Mouse (Mus musculus) liver, adult 2 months (tissue): ENCODE measurements at regions not wholly inside any gene's neighbourhood (a gene's known extent, or its start where the extent isn't known, plus 50 kb on each side); places are given as distances from the start of the nearest gene placed in this dataset.

ENCODE experiments used
- CTCF ChIP-seq: fragments of 200-500 bp; IDR thresholded peaks from 2 replicates; pipeline ENCODE4 v1.5.1; 2011; ENCODE audit warnings: low read depth, low read length, control low read depth
- POLR2A ChIP-seq: fragments of 200-500 bp; IDR thresholded peaks from 2 replicates; pipeline ENCODE4 v1.6.1; 2011; ENCODE audit warnings: low read length, control low read depth; ENCODE audit not compliant: insufficient read depth; ENCODE audit errors: extremely low read depth

DNA sequence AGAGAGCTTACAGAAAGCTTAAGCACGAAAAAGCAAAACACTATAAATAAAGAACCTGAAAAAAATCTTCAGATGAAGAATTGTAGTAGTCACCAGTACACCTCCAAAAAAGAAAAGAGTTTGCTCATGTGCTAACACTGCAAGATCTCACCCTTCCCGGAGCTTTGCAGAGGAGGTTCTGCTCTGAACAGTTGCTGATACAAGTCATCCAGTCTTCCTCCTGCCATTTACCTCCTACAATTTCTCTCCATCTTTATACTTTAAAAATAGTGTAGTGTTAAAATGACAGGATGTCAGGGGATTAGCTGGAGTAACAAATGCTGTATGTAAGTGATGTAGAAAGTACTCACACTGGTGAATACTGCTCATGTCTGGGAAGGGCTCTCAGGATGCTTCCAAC lies 985.2 kb downstream of the Car8 start:
- TF ChIP-seq POLR2A, result no peak
- no peak for TF ChIP-seq CTCF
